Comparison of ENCODE assay signal across 8 mouse cellular contexts in genomic region chr15:89178954-89179629, GRCm38 (mm10). TPM values are rescaled to one million over a fixed set of nuclear protein-coding genes. Genes with fewer than 3 reads are reported as not detected.
DNase-seq lines count a peak whose midpoint lies in the region; ATAC-seq and TF ChIP-seq lines count a peak whose summit lies in the region.

No protein-coding gene starts in this region.

- peaks cover 78% of the 10 kb centered on the region for H3K4me1 ChIP-seq in hindbrain, embryonic 15.5 days (replicated peaks)
- peaks cover 47% of the 10 kb centered on the region for H3K4me1 ChIP-seq in liver, embryonic 11.5 days (replicated peaks; ENCODE audit: control insufficient read depth, insufficient read depth, low read length)
- peaks cover 39% of the 10 kb centered on the region for H3K4me1 ChIP-seq in midbrain, postnatal 0 days (ENCODE audit: insufficient read depth, low read length)

- intact Hi-C loops in gastrocnemius, adult 2 months (cut with DNase I), result no loop called here

- peak overlapping the region; percentile 91 for H3K4me2 ChIP-seq in hindbrain, embryonic 15.5 days
- peak overlapping the region; percentile 74 for H3K4me2 ChIP-seq in liver, embryonic 11.5 days
- H3K4me2 ChIP-seq in midbrain, postnatal 0 days (ENCODE audit: low read depth, low read length, poor library complexity, severe bottlenecking), result peak overlapping the region; percentile 77

- no peaks in the 10 kb centered on the region for H3K27me3 ChIP-seq in hindbrain, embryonic 15.5 days
- H3K27me3 ChIP-seq in liver, embryonic 11.5 days (replicated peaks; ENCODE audit: control insufficient read depth, insufficient read depth, low read length), result peaks cover 32% of the 10 kb centered on the region
- H3K27me3 ChIP-seq in midbrain, postnatal 0 days (ENCODE audit: insufficient read depth, low read length), result no peaks in the 10 kb centered on the region

- H3K4me3 ChIP-seq in gastrocnemius, adult 2 months, result peak overlapping the region; percentile 86
- H3K4me3 ChIP-seq in hindbrain, embryonic 15.5 days, result peak overlapping the region; percentile 66
- peak overlapping the region; percentile 64 for H3K4me3 ChIP-seq in liver, embryonic 11.5 days (ENCODE audit: low read depth, low read length)
- H3K4me3 ChIP-seq in midbrain, postnatal 0 days (ENCODE audit: low read depth, low read length), result peak overlapping the region; percentile 83

- H3K27ac ChIP-seq in gastrocnemius, adult 2 months, result peak overlapping the region; percentile 86
- H3K27ac ChIP-seq in hindbrain, embryonic 15.5 days (replicated peaks), result peak overlapping the region; percentile 95
- H3K27ac ChIP-seq in liver, embryonic 11.5 days (ENCODE audit: low read depth, low read length), result peak overlapping the region; percentile 89
- peak overlapping the region; percentile 85 for H3K27ac ChIP-seq in midbrain, postnatal 0 days (ENCODE audit: low read depth, low read length)

- no peaks in the 10 kb centered on the region for H3K36me3 ChIP-seq in hindbrain, embryonic 15.5 days
- H3K36me3 ChIP-seq in liver, embryonic 11.5 days (ENCODE audit: control insufficient read depth, insufficient read depth, low read length), result no peaks in the 10 kb centered on the region
- H3K36me3 ChIP-seq in midbrain, postnatal 0 days (ENCODE audit: insufficient read depth, low read length), result no peaks in the 10 kb centered on the region

- no peak for ATAC-seq in hindbrain, embryonic 15.5 days (ENCODE audit: low FRiP score, low read depth)
- ATAC-seq in liver, embryonic 11.5 days (replicated peaks; ENCODE audit: low FRiP score), result peak; percentile 50
- ATAC-seq in midbrain, postnatal 0 days (ENCODE audit: low FRiP score), result no peak

- peak; percentile 73 for DNase-seq in layer of hippocampus, adult 9-11 months
- DNase-seq in layer of hippocampus, adult 8-10 months (ENCODE audit: low spot score in 2 of 2), result no peak
- peak; percentile 84 for DNase-seq in cerebellum, adult 9-11 months
- DNase-seq in gastrocnemius, adult 2 months, result peak; percentile 77
- DNase-seq in liver, embryonic 11.5 days (ENCODE audit: low spot score), result peak; percentile 75
- DNase-seq in midbrain, postnatal 0 days (ENCODE audit: low spot score), result no peak
- DNase-seq in urinary bladder, postnatal 10 days (ENCODE audit: low spot score), result peak; percentile 33

- TF ChIP-seq CTCF in gastrocnemius, adult 2 months (IDR thresholded peaks at IDR 0.05), result no peak
- no peak for TF ChIP-seq CTCF in midbrain, postnatal 0 days (IDR thresholded peaks at IDR 0.05)

- no peaks in the 10 kb centered on the region for H3K9me3 ChIP-seq in hindbrain, embryonic 15.5 days
- no peaks in the 10 kb centered on the region for H3K9me3 ChIP-seq in liver, embryonic 11.5 days (ENCODE audit: control insufficient read depth, low read length)
- H3K9me3 ChIP-seq in midbrain, postnatal 0 days (ENCODE audit: low read length), result no peaks in the 10 kb centered on the region

- peak overlapping the region; percentile 85 for H3K9ac ChIP-seq in hindbrain, embryonic 15.5 days
- peak overlapping the region; percentile 57 for H3K9ac ChIP-seq in liver, embryonic 11.5 days (ENCODE audit: low read depth, low read length)
- H3K9ac ChIP-seq in midbrain, postnatal 0 days (replicated peaks; ENCODE audit: low read length, poor library complexity, severe bottlenecking), result peak overlapping the region; percentile 93

- 2% methylated on average over 16 of the region's 16 CpGs for WGBS in hindbrain, embryonic 15.5 days
- 9% methylated on average over 16 of the region's 16 CpGs for WGBS in liver, embryonic 11.5 days
- WGBS in midbrain, postnatal 0 days, result 3% methylated on average over 16 of the region's 16 CpGs

RNA-seq across cellular contexts. Expression of gene Plxnb2, which starts 1.5 kb away (rescaled TPM):
- total RNA-seq in layer of hippocampus, adult 8-10 months (2022), result 10 to 100 TPM; 54.0 to 78.5 (median 67.5) TPM
- 1 to 10 TPM; 8.3 to 8.7 TPM for total RNA-seq in gastrocnemius, adult 2 months (2021)
- polyA plus RNA-seq in hindbrain, embryonic 15.5 days (2015; fragmentation: Nextera tagmentation; extraction: Ambion mirVana), result 90.7 and 105 TPM in 2 replicates
- 70.5 and 78.3 TPM in 2 replicates for polyA plus RNA-seq in liver, embryonic 11.5 days (2014; fragmentation: Nextera tagmentation; extraction: Ambion mirVana)
- total RNA-seq in midbrain, postnatal 0 days (2014; rRNA removed), result 153 and 199 TPM in 2 replicates
- polyA plus RNA-seq in midbrain, postnatal 0 days (2015; fragmentation: Nextera tagmentation; extraction: Ambion mirVana), result 46.8 and 50.4 TPM in 2 replicates

RNA-seq across cellular contexts. Expression of gene Dennd6b, which starts 17.2 kb away (rescaled TPM):
- 10 to 100 TPM; 38.9 to 52.1 (median 45.1) TPM for total RNA-seq in layer of hippocampus, adult 8-10 months (2022)
- total RNA-seq in gastrocnemius, adult 2 months (2021), result 10 to 100 TPM in 1 of 2 experiments, 1 to 10 TPM in 1; 8.9 to 10.9 TPM
- polyA plus RNA-seq in hindbrain, embryonic 15.5 days (2015; fragmentation: Nextera tagmentation; extraction: Ambion mirVana), result 80.4 and 93.7 TPM in 2 replicates
- polyA plus RNA-seq in liver, embryonic 11.5 days (2014; fragmentation: Nextera tagmentation; extraction: Ambion mirVana), result 9.5 and 10.5 TPM in 2 replicates
- 98.8 and 115 TPM in 2 replicates for total RNA-seq in midbrain, postnatal 0 days (2014; rRNA removed)
- polyA plus RNA-seq in midbrain, postnatal 0 days (2015; fragmentation: Nextera tagmentation; extraction: Ambion mirVana), result 88.2 and 88.3 TPM in 2 replicates

RNA-seq across cellular contexts. Expression of gene Mapk11, which starts 29.7 kb away (rescaled TPM):
- 10 to 100 TPM; 21.4 to 27.4 (median 24.8) TPM for total RNA-seq in layer of hippocampus, adult 8-10 months (2022)
- total RNA-seq in gastrocnemius, adult 2 months (2021), result 1 to 10 TPM; 1.0 to 1.1 TPM
- 27.3 and 28.3 TPM in 2 replicates for polyA plus RNA-seq in hindbrain, embryonic 15.5 days (2015; fragmentation: Nextera tagmentation; extraction: Ambion mirVana)
- polyA plus RNA-seq in liver, embryonic 11.5 days (2014; fragmentation: Nextera tagmentation; extraction: Ambion mirVana), result 3.3 and 4.4 TPM in 2 replicates
- 26.9 and 34.8 TPM in 2 replicates for total RNA-seq in midbrain, postnatal 0 days (2014; rRNA removed)
- polyA plus RNA-seq in midbrain, postnatal 0 days (2015; fragmentation: Nextera tagmentation; extraction: Ambion mirVana), result 18.9 and 19.3 TPM in 2 replicates

RNA-seq across cellular contexts. Expression of gene Ppp6r2, which starts 32.3 kb away (rescaled TPM):
- 100 to 1,000 TPM; 147 to 171 (median 157) TPM for total RNA-seq in layer of hippocampus, adult 8-10 months (2022)
- 10 to 100 TPM; 90.7 to 94.1 TPM for total RNA-seq in gastrocnemius, adult 2 months (2021)
- 71.3 and 73.4 TPM in 2 replicates for polyA plus RNA-seq in hindbrain, embryonic 15.5 days (2015; fragmentation: Nextera tagmentation; extraction: Ambion mirVana)
- polyA plus RNA-seq in liver, embryonic 11.5 days (2014; fragmentation: Nextera tagmentation; extraction: Ambion mirVana), result 25.0 and 31.6 TPM in 2 replicates
- total RNA-seq in midbrain, postnatal 0 days (2014; rRNA removed), result 225 and 315 TPM in 2 replicates
- polyA plus RNA-seq in midbrain, postnatal 0 days (2015; fragmentation: Nextera tagmentation; extraction: Ambion mirVana), result 76.5 and 87.1 TPM in 2 replicates

RNA-seq across cellular contexts. Expression of gene Mapk12, which starts 38.6 kb away (rescaled TPM):
- 1 to 10 TPM; 4.9 to 9.7 (median 7.0) TPM for total RNA-seq in layer of hippocampus, adult 8-10 months (2022)
- 100 to 1,000 TPM; 128 TPM for total RNA-seq in gastrocnemius, adult 2 months (2021)
- 4.2 and 4.6 TPM in 2 replicates for polyA plus RNA-seq in hindbrain, embryonic 15.5 days (2015; fragmentation: Nextera tagmentation; extraction: Ambion mirVana)
- 3.8 and 4.8 TPM in 2 replicates for polyA plus RNA-seq in liver, embryonic 11.5 days (2014; fragmentation: Nextera tagmentation; extraction: Ambion mirVana)
- 1.5 and 4.7 TPM in 2 replicates for total RNA-seq in midbrain, postnatal 0 days (2014; rRNA removed)
- 2.0 and 3.2 TPM in 2 replicates for polyA plus RNA-seq in midbrain, postnatal 0 days (2015; fragmentation: Nextera tagmentation; extraction: Ambion mirVana)

Comparison
In these comparisons a context has a peak if more than half of its experiments do, and no peak if none do; other contexts are left out.
1. DNase-seq: peak in layer of hippocampus, adult 9-11 months (single experiment), cerebellum, adult 9-11 months (single experiment), gastrocnemius, adult 2 months (single experiment), liver, embryonic 11.5 days (single experiment) and urinary bladder, postnatal 10 days (single experiment); none in layer of hippocampus, adult 8-10 months (0 of 2) and midbrain, postnatal 0 days (single experiment).
2. RNA of gene Plxnb2, which starts 1.5 kb away (total RNA-seq): 153 to 199 TPM in midbrain, postnatal 0 days and 54.0 to 78.5 TPM in layer of hippocampus, adult 8-10 months; 8.3 to 8.7 TPM in gastrocnemius, adult 2 months; every median in the first group is over 4 times any median in the second.
3. RNA of gene Mapk11, which starts 29.7 kb away (total RNA-seq): 26.9 to 34.8 TPM in midbrain, postnatal 0 days and 21.4 to 27.4 TPM in layer of hippocampus, adult 8-10 months; 1.0 to 1.1 TPM in gastrocnemius, adult 2 months; every median in the first group is over 10 times any median in the second.
4. Peak in every context shown above with its lines, with median percentiles within 50 percentile points of each other: H3K27ac ChIP-seq, H3K4me3 ChIP-seq, H3K4me2 ChIP-seq and H3K9ac ChIP-seq.